Mouse (Mus musculus) testis, adult 2 months (tissue): ENCODE data around the gene Pkdrej.

Experiments
- CTCF ChIP-seq: fragments of 200-500 bp; IDR thresholded peaks from 2 replicates; pipeline ENCODE4 v1.5.1; 2012; ENCODE audit warnings: low read depth, mild to moderate bottlenecking, inconsistent platforms, low read length, moderate library complexity; ENCODE audit not compliant: control insufficient read depth, insufficient read depth, insufficient replicate concordance
- POLR2A ChIP-seq: fragments of 200-500 bp; IDR thresholded peaks from 2 replicates; pipeline ENCODE4 v1.6.1; 2012; ENCODE audit warnings: low read depth, mild to moderate bottlenecking, inconsistent platforms, low read length, moderate library complexity; ENCODE audit not compliant: control insufficient read depth

GRCm38 (mm10) chr15:85807404-85807803, 14.1 kb downstream of the Pkdrej start:
- no peak for TF ChIP-seq CTCF
- TF ChIP-seq POLR2A: no peak
